Mouse (Mus musculus) cerebellum, adult 2 months (tissue): ENCODE data around the gene Socs7. TPM values are rescaled to one million over a fixed set of nuclear protein-coding genes. Genes with fewer than 3 reads are reported as not detected.
A peak's percentile ranks its signal among the peaks of the same experiment; 100 is the strongest.

Source experiments
- DNase-seq, 2 experiments: peaks; one replicate each; pipeline ENCODE4 v3.0.0; 2021
- H3K27ac ChIP-seq: fragments of 200-500 bp; 2 replicates; pipeline ENCODE4 v1.5.1; 2012; ENCODE audit warnings: low read length, control low read depth, inconsistent platforms; ENCODE audit not compliant: insufficient read depth
- H3K27me3 ChIP-seq: fragments of 200-500 bp; 2 replicates; pipeline ENCODE4 v1.6.1; 2012; ENCODE audit warnings: inconsistent platforms, mild to moderate bottlenecking, low read length, moderate library complexity; ENCODE audit not compliant: control insufficient read depth, insufficient read depth
- H3K4me1 ChIP-seq: fragments of 200-500 bp; 2 replicates; pipeline ENCODE4 v1.6.1; 2011; ENCODE audit warnings: low read length; ENCODE audit not compliant: control insufficient read depth, insufficient read depth
- H3K4me3 ChIP-seq: fragments of 200-500 bp; replicated peaks from 2 replicates; pipeline ENCODE3; 2011; ENCODE audit warnings: mild to moderate bottlenecking, low read depth, low read length, control low read depth; ENCODE audit not compliant: insufficient read depth
- CTCF ChIP-seq: fragments of 200-500 bp; IDR thresholded peaks from 2 replicates; pipeline ENCODE4 v1.5.1; 2011; ENCODE audit warnings: low read depth, mild to moderate bottlenecking, control low read depth, low read length, moderate library complexity, borderline replicate concordance; ENCODE audit not compliant: insufficient read depth
- POLR2A ChIP-seq: fragments of 200-500 bp; IDR thresholded peaks from 2 replicates; pipeline ENCODE4 v1.6.1; 2011; ENCODE audit warnings: low read length, control low read depth, borderline replicate concordance; ENCODE audit not compliant: insufficient read depth
- WGBS: fragments of 180-500 bp; shearing (Covaris S2); methylation state at CpG from one replicate; pipeline ENCODE4 v1.1.7; 2018; 5-methylcytosine and 5-hydroxymethylcytosine counted together
- polyA plus RNA-seq: library from polyadenylated mRNA; depleted of rRNA; stranded (reverse); fragments of >200 nt; gene quantifications from 2 replicates; pipeline ENCODE4 v1.2.3, GENCODE M21; 2012

Socs7 gene
- polyA plus RNA-seq, 1 experiment: 54.3 TPM

GRCm38 (mm10) chr11:97336751-97337345, 25.5 kb upstream of the Socs7 start:
- no peak overlapping the region for H3K27ac ChIP-seq
- 79% methylated on average over 14 of the region's 14 CpGs for WGBS
- H3K4me1 ChIP-seq: peaks cover 5% of the 10 kb centered on the region; the same call in 1 of the 2 replicates
- no peak overlapping the region for H3K4me3 ChIP-seq
- DNase-seq: no peak
- no peaks in the 10 kb centered on the region for H3K27me3 ChIP-seq
- TF ChIP-seq POLR2A: no peak
- no peak for TF ChIP-seq CTCF

- H3K4me3 ChIP-seq: no peak overlapping the region
- no peak for DNase-seq
- TF ChIP-seq POLR2A (no peak), CTCF (no peak)
- no peak overlapping the region for H3K27ac ChIP-seq
- peaks cover 5% of the 10 kb centered on the region; the same call in 1 of the 2 replicates for H3K4me1 ChIP-seq
- H3K27me3 ChIP-seq: no peaks in the 10 kb centered on the region
- 89% methylated on average over 12 of the region's 12 CpGs for WGBS
Measured at GRCm38 (mm10) chr11:97337363-97337762, 25.0 kb upstream of the Socs7 start.

GRCm38 (mm10) chr11:97338302-97338976, 23.9 kb upstream of the Socs7 start:
- Histone ChIP-seq H3K27ac (no peak overlapping the region), H3K4me1 (peaks cover 5% of the 10 kb centered on the region; the same call in 1 of the 2 replicates), H3K27me3 (no peaks in the 10 kb centered on the region), H3K4me3 (peak overlapping the region; percentile 38)
- TF ChIP-seq CTCF (no peak), POLR2A (no peak)
- 19% methylated on average over 21 of the region's 21 CpGs for WGBS
- DNase-seq: no peak

GRCm38 (mm10) chr11:97338977-97339315, 23.4 kb upstream of the Socs7 start:
- H3K27ac ChIP-seq: no peak overlapping the region
- no peaks in the 10 kb centered on the region for H3K27me3 ChIP-seq
- peak overlapping the region; percentile 38 for H3K4me3 ChIP-seq
- H3K4me1 ChIP-seq: peaks cover 5% of the 10 kb centered on the region; the same call in 1 of the 2 replicates
- peak; percentile 77 to 81 for DNase-seq
- WGBS: 2% methylated on average over 17 of the region's 17 CpGs
- TF ChIP-seq CTCF (no peak), POLR2A (no peak)

- H3K4me3 ChIP-seq: no peak overlapping the region
- H3K27ac ChIP-seq: no peak overlapping the region
- no peak for DNase-seq
- no peak for TF ChIP-seq POLR2A
- no peak for TF ChIP-seq CTCF
- no peaks in the 10 kb centered on the region for H3K27me3 ChIP-seq
- peaks cover 20% of the 10 kb centered on the region for H3K4me1 ChIP-seq
- 68% methylated on average over 8 of the region's 8 CpGs for WGBS
Measured at GRCm38 (mm10) chr11:97343175-97343574, 19.2 kb upstream of the Socs7 start.

- DNase-seq: no peak
- Histone ChIP-seq H3K4me1 (peaks cover 19% of the 10 kb centered on the region), H3K4me3 (no peak overlapping the region), H3K27me3 (no peaks in the 10 kb centered on the region), H3K27ac (no peak overlapping the region)
- TF ChIP-seq POLR2A: no peak
- TF ChIP-seq CTCF: peak; percentile 8; the same call in 1 of the 2 replicates
- WGBS: 40% methylated on average over 17 of the region's 17 CpGs
Measured at GRCm38 (mm10) chr11:97343619-97344018, 18.7 kb upstream of the Socs7 start.

GRCm38 (mm10) chr11:97345446-97345845, 16.9 kb upstream of the Socs7 start:
- Histone ChIP-seq H3K4me3 (no peak overlapping the region), H3K4me1 (peaks cover 27% of the 10 kb centered on the region), H3K27ac (no peak overlapping the region), H3K27me3 (no peaks in the 10 kb centered on the region)
- DNase-seq: no peak
- TF ChIP-seq POLR2A: no peak
- no peak for TF ChIP-seq CTCF
- WGBS: 67% methylated on average over 10 of the region's 10 CpGs

GRCm38 (mm10) chr11:97346383-97346782, 16.0 kb upstream of the Socs7 start:
- TF ChIP-seq CTCF (no peak), POLR2A (no peak)
- WGBS: 15% methylated on average over 9 of the region's 9 CpGs
- peak; percentile 59 to 72 for DNase-seq
- no peaks in the 10 kb centered on the region for H3K27me3 ChIP-seq
- H3K4me3 ChIP-seq: no peak overlapping the region
- H3K27ac ChIP-seq: peak overlapping the region; percentile 13; the same call in 1 of the 2 replicates
- peaks cover 36% of the 10 kb centered on the region for H3K4me1 ChIP-seq
